9 mouse cellular contexts compared by ENCODE assay signal in genomic region chr3:115985183-115985892, GRCm38 (mm10). TPM values are rescaled to one million over a fixed set of nuclear protein-coding genes. Genes with fewer than 3 reads are reported as not detected.
DNase-seq lines count a peak whose midpoint lies in the region; ATAC-seq and TF ChIP-seq lines count a peak whose summit lies in the region.
"Had no signal": no experiment of that assay in that cellular context is flagged by ENCODE, and none has a peak within 500 bp of the region (broad histone marks: within the 10 kb centered on the region; RNA-seq: fewer than 3 reads in every experiment).

No protein-coding gene starts in this region.

- WGBS in lung, adult 2 months = 50% methylated on average over 9 of the region's 9 CpGs

- H3K4me1 ChIP-seq in lung, adult 2 months (ENCODE audit: control insufficient read depth, insufficient read depth, low read length) = no peaks in the 10 kb centered on the region

- peak; percentile 16 for DNase-seq in gastrocnemius, postnatal 14 days
- no peak for DNase-seq in gastrocnemius, postnatal 36 days
- DNase-seq in lung, postnatal 10 days = peak; percentile 43
- DNase-seq in lung, adult 2 months = no peak
- no peak for DNase-seq in frontal cortex, postnatal 14 days (ENCODE audit: low spot score in 2 of 2)
- no peak for DNase-seq in embryo, embryonic 10.5 days (ENCODE audit: low spot score)
- DNase-seq: cerebellum, adult 9-11 months had no signal

- no peak for TF ChIP-seq POLR2A in lung, adult 2 months (IDR thresholded peaks at IDR 0.05; ENCODE audit: borderline replicate concordance, extremely low read depth, low read depth, low read length)

- intact Hi-C loops in gastrocnemius, postnatal 14 days (cut with DNase I; ENCODE audit: low total_unique reads) = no loop called here
- intact Hi-C loops in gastrocnemius, postnatal 36 days (cut with DNase I) = no loop called here

- H3K4me3 ChIP-seq in lung, adult 2 months (replicated peaks; ENCODE audit: extremely low read depth, low read depth, low read length) = no peak overlapping the region

- no peak for TF ChIP-seq CTCF in lung, adult 2 months (IDR thresholded peaks at IDR 0.05; ENCODE audit: insufficient read depth, low read length)

- ATAC-seq in granulocyte monocyte progenitor cell, adult 5-6 weeks (replicated peaks; ENCODE audit: poor library complexity, severe bottlenecking) = peak; percentile 95
- peak; percentile 89 for ATAC-seq in megakaryocyte progenitor cell, adult 5-6 weeks (replicated peaks; ENCODE audit: poor library complexity)

RNA-seq across cellular contexts. Expression of gene Slc30a7, which starts 21.9 kb away (rescaled TPM):
- total RNA-seq in gastrocnemius, postnatal 14 days (2021) = 10 to 100 TPM; 11.0 to 11.2 TPM
- total RNA-seq in gastrocnemius, postnatal 36 days (2021) = 1 to 10 TPM; 5.7 to 5.8 TPM
- 11.5 and 16.2 TPM in 2 replicates for polyA plus RNA-seq in lung, adult 2 months (2012; rRNA removed)
- 28.4 and 29.7 TPM in 2 replicates for total RNA-seq in granulocyte monocyte progenitor cell, adult 5-6 weeks (2014; fragmentation: Nextera tagmentation)
- 15.9 and 77.0 TPM in 2 replicates for total RNA-seq in granulocyte monocyte progenitor cell, adult 5-6 weeks (2017)
- total RNA-seq in megakaryocyte progenitor cell, adult 5-6 weeks (2015) = 32.4 and 40.4 TPM in 2 replicates
- total RNA-seq in megakaryocyte progenitor cell, adult 5-6 weeks (2017) = 37.9 and 51.5 TPM in 2 replicates

RNA-seq across cellular contexts. Expression of gene Extl2, which starts 21.9 kb away (rescaled TPM):
- 10 to 100 TPM; 11.8 to 13.8 TPM for total RNA-seq in gastrocnemius, postnatal 14 days (2021)
- 1 to 10 TPM; 8.3 to 9.1 TPM for total RNA-seq in gastrocnemius, postnatal 36 days (2021)
- polyA plus RNA-seq in lung, adult 2 months (2012; rRNA removed) = 9.8 and 10.9 TPM in 2 replicates
- total RNA-seq in granulocyte monocyte progenitor cell, adult 5-6 weeks (2014; fragmentation: Nextera tagmentation) = 4.8 and 10.8 TPM in 2 replicates
- 14.2 and 16.8 TPM in 2 replicates for total RNA-seq in granulocyte monocyte progenitor cell, adult 5-6 weeks (2017)
- total RNA-seq in megakaryocyte progenitor cell, adult 5-6 weeks (2015) = 12.3 and 15.1 TPM in 2 replicates
- 11.2 and 11.3 TPM in 2 replicates for total RNA-seq in megakaryocyte progenitor cell, adult 5-6 weeks (2017)

Comparison
In these comparisons a context has a peak if more than half of its experiments do, and no peak if none do; other contexts are left out.
1. DNase-seq: peak in gastrocnemius, postnatal 14 days (single experiment) and lung, postnatal 10 days (single experiment); none in gastrocnemius, postnatal 36 days (0 of 2), lung, adult 2 months (single experiment), frontal cortex, postnatal 14 days (0 of 2) and embryo, embryonic 10.5 days (single experiment).